Mouse (Mus musculus) embryonic facial prominence, embryonic 11.5 days (tissue): ENCODE results near the gene AF067063. TPM values are rescaled to one million over a fixed set of nuclear protein-coding genes. Genes with fewer than 3 reads are reported as not detected.
A peak's percentile ranks its signal among the peaks of the same experiment; 100 is the strongest.

Experiments used
- ATAC-seq: fragments of 200-750 bp; cut with Nextera tagmentation; replicated peaks from 2 replicates; pipeline ENCODE4 v1.8.0; 2017; ENCODE audit warnings: low read depth; ENCODE audit not compliant: insufficient number of reproducible peaks, low FRiP score, low TSS enrichment
- DNase-seq: peaks from one replicate; pipeline ENCODE4 v3.0.0-alpha.2; 2015; ENCODE audit warnings: low spot score
- H3K27ac ChIP-seq: fragments of 300-500 bp; sonication (generic); replicated peaks from 2 replicates; pipeline ENCODE4 v1.5.1; 2014; ENCODE audit warnings: mild to moderate bottlenecking, low read depth, low read length, control low read depth
- H3K27me3 ChIP-seq: fragments of 300-500 bp; sonication (generic); 2 replicates; pipeline ENCODE4 v1.6.1; 2014; ENCODE audit warnings: mild to moderate bottlenecking, low read length, moderate library complexity, mixed read lengths; ENCODE audit not compliant: control insufficient read depth, insufficient read depth
- H3K36me3 ChIP-seq: fragments of 300-500 bp; sonication (generic); replicated peaks from 2 replicates; pipeline ENCODE4 v1.6.1; 2014; ENCODE audit warnings: low read depth, mild to moderate bottlenecking, low read length, moderate library complexity, mixed read lengths; ENCODE audit not compliant: control insufficient read depth, insufficient read depth
- H3K4me1 ChIP-seq: fragments of 300-500 bp; sonication (generic); 2 replicates; pipeline ENCODE4 v1.6.1; 2014; ENCODE audit warnings: low read length, mixed read lengths; ENCODE audit not compliant: control insufficient read depth, insufficient read depth
- H3K4me2 ChIP-seq: fragments of 300-500 bp; sonication (generic); 2 replicates; pipeline ENCODE4 v1.6.1; 2014; ENCODE audit warnings: low read depth, mild to moderate bottlenecking, control low read depth, low read length, moderate library complexity
- H3K4me3 ChIP-seq: fragments of 300-500 bp; sonication (generic); 2 replicates; pipeline ENCODE4 v1.5.1; 2014; ENCODE audit warnings: low read depth, low read length, control low read depth
- H3K9ac ChIP-seq: fragments of 300-500 bp; sonication (generic); replicated peaks from 2 replicates; pipeline ENCODE4 v1.6.1; 2014; ENCODE audit warnings: mild to moderate bottlenecking, control low read depth, low read length
- H3K9me3 ChIP-seq: fragments of 300-500 bp; sonication (generic); replicated peaks from 2 replicates; pipeline ENCODE4 v1.6.1; 2016; ENCODE audit warnings: mild to moderate bottlenecking, low read length, inconsistent platforms, mixed read lengths; ENCODE audit not compliant: control insufficient read depth
- WGBS: fragments of 180-500 bp; shearing (Covaris S2); extraction: QIAGEN DNeasy Blood & Tissue Kit; methylation state at CpG from one replicate; pipeline ENCODE4 v1.1.7; 2014; 5-methylcytosine and 5-hydroxymethylcytosine counted together
- polyA plus RNA-seq: library from polyadenylated mRNA; unstranded; fragments of >200 nt; fragmentation: Nextera tagmentation; extraction: Ambion mirVana; gene quantifications from 2 replicates; pipeline ENCODE4 v1.2.1, GENCODE M21; 2014

Gene AF067063
- polyA plus RNA-seq, 1 experiment from 2014 or later, result not detected

GRCm38 (mm10) chr13:119817579-119818206 lies 12.3 kb downstream of the AF067063 start:
- DNase-seq (no peak), ATAC-seq (no peak)
- Histone ChIP-seq H3K4me2 (no peak overlapping the region), H3K9ac (no peak overlapping the region), H3K4me1 (no peaks in the 10 kb centered on the region), H3K27me3 (no peaks in the 10 kb centered on the region), H3K27ac (no peak overlapping the region), H3K4me3 (no peak overlapping the region), H3K36me3 (no peaks in the 10 kb centered on the region), H3K9me3 (no peaks in the 10 kb centered on the region)
- WGBS, result 23% methylated on average over 2 of the region's 2 CpGs

- no peak overlapping the region for H3K9ac ChIP-seq
- ATAC-seq (no peak), DNase-seq (no peak)
- no peaks in the 10 kb centered on the region for H3K4me1 ChIP-seq
- H3K4me3 ChIP-seq, result no peak overlapping the region
- H3K9me3 ChIP-seq, result no peaks in the 10 kb centered on the region
- H3K27ac ChIP-seq, result no peak overlapping the region
- no peaks in the 10 kb centered on the region for H3K36me3 ChIP-seq
- H3K4me2 ChIP-seq, result no peak overlapping the region
- H3K27me3 ChIP-seq, result no peaks in the 10 kb centered on the region
- 59% methylated on average over 8 of the region's 8 CpGs for WGBS
These were observed 13.2 kb downstream of the AF067063 start for GRCm38 (mm10) chr13:119816798-119817197.

- H3K4me2 ChIP-seq, result no peak overlapping the region
- no peak overlapping the region for H3K4me3 ChIP-seq
- no peaks in the 10 kb centered on the region for H3K27me3 ChIP-seq
- H3K4me1 ChIP-seq, result no peaks in the 10 kb centered on the region
- no peaks in the 10 kb centered on the region for H3K9me3 ChIP-seq
- no peak overlapping the region for H3K9ac ChIP-seq
- no peak for DNase-seq
- no peaks in the 10 kb centered on the region for H3K36me3 ChIP-seq
- H3K27ac ChIP-seq, result no peak overlapping the region
- ATAC-seq, result no peak
- WGBS, result 85% methylated on average over 9 of the region's 9 CpGs
These were observed 20.0 kb downstream of the AF067063 start for GRCm38 (mm10) chr13:119810031-119810430.

- ATAC-seq, result no peak
- no peaks in the 10 kb centered on the region for H3K4me1 ChIP-seq
- H3K27me3 ChIP-seq, result no peaks in the 10 kb centered on the region
- H3K9ac ChIP-seq, result no peak overlapping the region
- H3K4me3 ChIP-seq, result no peak overlapping the region
- no peak for DNase-seq
- no peaks in the 10 kb centered on the region for H3K36me3 ChIP-seq
- H3K4me2 ChIP-seq, result no peak overlapping the region
- WGBS, result 64% methylated on average over 2 of the region's 2 CpGs
- no peaks in the 10 kb centered on the region for H3K9me3 ChIP-seq
- H3K27ac ChIP-seq, result no peak overlapping the region
These were observed 21.1 kb downstream of the AF067063 start for GRCm38 (mm10) chr13:119808937-119809336.

- ATAC-seq, result no peak
- Histone ChIP-seq H3K27ac (no peak overlapping the region), H3K27me3 (no peaks in the 10 kb centered on the region), H3K9me3 (no peaks in the 10 kb centered on the region), H3K4me1 (no peaks in the 10 kb centered on the region), H3K36me3 (no peaks in the 10 kb centered on the region), H3K9ac (no peak overlapping the region), H3K4me2 (no peak overlapping the region), H3K4me3 (no peak overlapping the region)
- WGBS, result 73% methylated on average over 4 of the region's 4 CpGs
- DNase-seq, result no peak
These were observed 32.4 kb downstream of the AF067063 start for GRCm38 (mm10) chr13:119797656-119798055.

- Histone ChIP-seq H3K4me1 (no peaks in the 10 kb centered on the region), H3K4me2 (no peak overlapping the region), H3K36me3 (0 out of 2 replicates have a peak, but pooled peaks cover 2% of the 10 kb centered on the region), H3K27ac (no peak overlapping the region), H3K4me3 (no peak overlapping the region), H3K9ac (no peak overlapping the region), H3K9me3 (no peaks in the 10 kb centered on the region), H3K27me3 (no peaks in the 10 kb centered on the region)
- DNase-seq (no peak), ATAC-seq (no peak)
- whole genome bisulfite sequencing, result 88% methylated on average over 5 of the region's 5 CpGs
These were observed 37.1 kb downstream of the AF067063 start for GRCm38 (mm10) chr13:119792791-119793404.

GRCm38 (mm10) chr13:119791580-119792135 lies 38.4 kb downstream of the AF067063 start:
- ATAC-seq (no peak), DNase-seq (peak; percentile 35)
- H3K9ac ChIP-seq, result peak overlapping the region; percentile 95
- no peaks in the 10 kb centered on the region for H3K4me1 ChIP-seq
- H3K27ac ChIP-seq, result peak overlapping the region; percentile 91
- peak overlapping the region; percentile 89 for H3K4me3 ChIP-seq
- H3K36me3 ChIP-seq, result peaks cover 2% of the 10 kb centered on the region; the same call in 1 of the 2 replicates
- H3K4me2 ChIP-seq, result peak overlapping the region; percentile 73
- H3K9me3 ChIP-seq, result no peaks in the 10 kb centered on the region
- H3K27me3 ChIP-seq, result no peaks in the 10 kb centered on the region
- 4% methylated on average over 18 of the region's 18 CpGs for WGBS
